Mouse (Mus musculus) stomach, embryonic 14.5 days (tissue): ENCODE results near the gene Aggf1. TPM values are rescaled to one million over a fixed set of nuclear protein-coding genes. Genes with fewer than 3 reads are reported as not detected.
A peak's percentile ranks its signal among the peaks of the same experiment; 100 is the strongest.

Source experiments
- ATAC-seq: fragments of 200-750 bp; cut with Nextera tagmentation; 2 replicates; pipeline ENCODE4 v1.8.0; 2017; ENCODE audit warnings: low read depth, moderate TSS enrichment; ENCODE audit not compliant: insufficient number of reproducible peaks, insufficient read depth, low FRiP score
- H3K27ac ChIP-seq: fragments of 300-500 bp; sonication (generic); 2 replicates; pipeline ENCODE4 v1.5.1; 2014; ENCODE audit warnings: mild to moderate bottlenecking, low read length, moderate library complexity, mixed read lengths
- H3K27me3 ChIP-seq: fragments of 300-500 bp; sonication (generic); 2 replicates; pipeline ENCODE4 v1.6.1; 2014; ENCODE audit warnings: low read length, control low read depth, mixed read lengths; ENCODE audit not compliant: control insufficient read depth, insufficient read depth
- H3K36me3 ChIP-seq: fragments of 300-500 bp; sonication (generic); 2 replicates; pipeline ENCODE4 v1.6.1; 2014; ENCODE audit warnings: mild to moderate bottlenecking, control low read depth, low read length, moderate library complexity, mixed read lengths; ENCODE audit not compliant: control insufficient read depth, insufficient read depth
- H3K4me1 ChIP-seq: fragments of 300-500 bp; sonication (generic); 2 replicates; pipeline ENCODE4 v1.6.1; 2014; ENCODE audit warnings: low read length, control low read depth, mixed read lengths; ENCODE audit not compliant: control insufficient read depth, insufficient read depth
- H3K4me2 ChIP-seq: fragments of 300-500 bp; sonication (generic); replicated peaks from 2 replicates; pipeline ENCODE4 v1.6.1; 2014; ENCODE audit warnings: low read depth, low read length, control low read depth
- H3K4me3 ChIP-seq: fragments of 300-500 bp; sonication (generic); 2 replicates; pipeline ENCODE4 v1.5.1; 2014; ENCODE audit warnings: low read depth, low read length, control low read depth
- H3K9ac ChIP-seq: fragments of 300-500 bp; sonication (generic); replicated peaks from 2 replicates; pipeline ENCODE4 v1.6.1; 2014; ENCODE audit warnings: low read depth, mild to moderate bottlenecking, control low read depth, low read length, moderate library complexity, mixed read lengths
- H3K9me3 ChIP-seq: fragments of 300-500 bp; sonication (generic); 2 replicates; pipeline ENCODE4 v1.6.1; 2016; ENCODE audit warnings: low read depth, low read length, control low read depth; ENCODE audit not compliant: control insufficient read depth
- WGBS: fragments of 180-500 bp; shearing (Covaris S2); extraction: QIAGEN DNeasy Blood & Tissue Kit; methylation state at CpG from one replicate; pipeline ENCODE4 v1.1.7; 2014; 5-methylcytosine and 5-hydroxymethylcytosine counted together
- polyA plus RNA-seq: library from polyadenylated mRNA; unstranded; fragments of >200 nt; fragmentation: Nextera tagmentation; extraction: Ambion mirVana; gene quantifications from 2 replicates; pipeline ENCODE4 v1.2.1, GENCODE M21; 2014

Aggf1 gene
- polyA plus RNA-seq, 1 experiment from 2014 or later, result 32.8 TPM

GRCm38 (mm10) chr13:95326611-95327344, 48.4 kb downstream of the Aggf1 start:
- Histone ChIP-seq H3K4me3 (peak overlapping the region; percentile 95), H3K4me1 (peaks cover 8% of the 10 kb centered on the region; the same call in 1 of the 2 replicates), H3K9ac (peak overlapping the region; percentile 94), H3K27ac (peak overlapping the region; percentile 99; the same call in 1 of the 2 replicates), H3K4me2 (peak overlapping the region; percentile 93), H3K36me3 (no peaks in the 10 kb centered on the region), H3K9me3 (no peaks in the 10 kb centered on the region), H3K27me3 (no peaks in the 10 kb centered on the region)
- 8% methylated on average over 21 of the region's 21 CpGs for WGBS
- no peak for ATAC-seq

GRCm38 (mm10) chr13:95325907-95326550, 49.1 kb downstream of the Aggf1 start:
- 9% methylated on average over 5 of the region's 5 CpGs for WGBS
- H3K4me3 ChIP-seq, result peak overlapping the region; percentile 95
- no peak for ATAC-seq

GRCm38 (mm10) chr13:95325080-95325906, 49.9 kb downstream of the Aggf1 start:
- H3K27ac ChIP-seq, result peak overlapping the region; percentile 99
- 1% methylated on average over 54 of the region's 63 CpGs for WGBS
- no peaks in the 10 kb centered on the region for H3K27me3 ChIP-seq
- H3K36me3 ChIP-seq, result no peaks in the 10 kb centered on the region
- ATAC-seq, result peak; percentile 61
- no peaks in the 10 kb centered on the region for H3K9me3 ChIP-seq
- peaks cover 8% of the 10 kb centered on the region; the same call in 1 of the 2 replicates for H3K4me1 ChIP-seq
- H3K9ac ChIP-seq, result peak overlapping the region; percentile 94
- peak overlapping the region; percentile 95 for H3K4me3 ChIP-seq
- H3K4me2 ChIP-seq, result peak overlapping the region; percentile 93

More at GRCm38 (mm10) chr13:95325907-95326550, 49.1 kb downstream of the Aggf1 start:
- no peaks in the 10 kb centered on the region for H3K9me3 ChIP-seq
- H3K4me1 ChIP-seq, result peaks cover 8% of the 10 kb centered on the region; the same call in 1 of the 2 replicates
- peak overlapping the region; percentile 99 for H3K27ac ChIP-seq
- H3K4me2 ChIP-seq, result peak overlapping the region; percentile 93
- no peaks in the 10 kb centered on the region for H3K36me3 ChIP-seq
- H3K27me3 ChIP-seq, result no peaks in the 10 kb centered on the region
- peak overlapping the region; percentile 94 for H3K9ac ChIP-seq

DNA sequence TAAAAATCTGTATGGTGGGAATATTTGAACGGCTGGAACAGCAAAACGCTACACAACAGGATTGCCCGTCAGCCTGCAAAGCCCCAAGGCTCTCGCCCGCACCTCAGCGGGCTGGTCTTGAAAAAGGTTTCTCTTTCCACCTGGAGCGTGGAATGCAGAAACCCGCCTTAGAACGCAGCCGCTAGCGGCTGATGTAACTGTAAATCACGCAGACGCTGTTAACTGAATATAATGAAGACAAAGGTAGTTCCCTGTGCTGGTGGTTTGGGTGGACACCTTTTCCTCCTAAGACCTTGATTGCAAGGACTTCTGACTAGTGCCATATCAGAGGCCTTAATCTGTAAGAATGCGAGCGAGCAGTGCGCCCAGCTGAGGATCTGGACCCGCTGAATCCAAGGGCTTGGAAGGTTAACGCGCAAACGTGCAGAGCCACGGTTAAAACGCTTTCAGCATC, 50.5 kb downstream of the Aggf1 start:
- Histone ChIP-seq H3K9ac (peak overlapping the region; percentile 94), H3K27me3 (no peaks in the 10 kb centered on the region), H3K4me1 (peaks cover 8% of the 10 kb centered on the region; the same call in 1 of the 2 replicates), H3K9me3 (no peaks in the 10 kb centered on the region), H3K36me3 (no peaks in the 10 kb centered on the region), H3K27ac (peak overlapping the region; percentile 99), H3K4me2 (peak overlapping the region; percentile 93), H3K4me3 (peak overlapping the region; percentile 95)
- under 1% methylated on average over 22 of the region's 22 CpGs for WGBS
- peak; percentile 38 for ATAC-seq

DNA sequence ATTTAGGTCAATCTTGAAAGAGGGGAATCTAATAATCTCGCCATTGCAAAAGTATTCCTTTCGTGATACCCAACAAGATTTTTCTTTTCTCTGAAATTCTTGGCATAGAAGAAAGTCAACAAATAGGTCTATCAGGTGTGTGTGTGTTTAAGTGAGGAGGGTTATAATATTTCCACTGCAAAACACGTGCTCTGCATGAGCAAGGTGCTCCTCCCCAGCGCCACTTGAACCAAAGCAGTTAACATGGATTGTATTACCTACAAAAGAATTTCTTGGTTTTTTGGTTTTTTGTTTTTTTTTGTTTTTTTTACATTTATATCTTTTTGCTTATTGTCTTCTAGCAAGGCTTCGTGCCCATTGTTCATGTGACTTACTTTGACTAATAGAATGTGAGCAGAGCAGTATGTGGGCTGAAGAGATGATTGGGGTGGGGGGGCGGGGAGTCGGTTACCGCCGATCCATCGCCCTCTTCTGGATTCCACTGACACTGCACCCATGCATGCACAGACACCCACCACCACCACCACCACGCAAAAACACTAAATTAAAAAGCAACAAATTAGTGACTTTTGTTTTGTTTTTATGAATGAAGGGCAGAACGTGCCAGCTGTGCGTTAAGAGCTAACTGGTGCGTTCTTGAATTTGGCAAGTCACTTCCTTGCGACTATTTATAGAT, 51.1 kb downstream of the Aggf1 start:
- Histone ChIP-seq H3K9ac (peak overlapping the region; percentile 94), H3K27ac (peak overlapping the region; percentile 99), H3K36me3 (no peaks in the 10 kb centered on the region), H3K4me3 (peak overlapping the region; percentile 95), H3K4me2 (peak overlapping the region; percentile 93), H3K27me3 (no peaks in the 10 kb centered on the region), H3K9me3 (no peaks in the 10 kb centered on the region), H3K4me1 (peaks cover 8% of the 10 kb centered on the region; the same call in 1 of the 2 replicates)
- no peak for ATAC-seq
- 24% methylated on average over 15 of the region's 15 CpGs for WGBS

DNA sequence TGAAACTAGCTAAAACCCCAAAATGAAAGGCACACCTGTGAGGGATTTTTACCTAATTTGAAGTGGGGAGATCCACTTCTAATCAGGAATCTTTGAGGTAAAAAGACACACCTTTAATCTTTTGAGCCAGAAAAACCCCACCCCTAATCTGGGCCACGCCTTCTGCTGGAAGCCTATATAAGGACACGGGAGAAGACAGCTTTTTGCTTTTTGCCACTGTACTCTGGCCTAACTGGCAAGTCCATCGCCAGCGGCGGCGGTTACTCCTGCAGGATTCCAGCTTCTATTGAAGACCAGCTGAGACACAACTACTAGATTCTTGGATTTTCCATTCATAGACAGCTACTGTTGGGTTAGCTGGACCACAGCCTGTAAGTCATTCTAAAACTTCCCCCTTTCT, 51.8 kb downstream of the Aggf1 start, which contains the start of gene Zbed3:
Gene Zbed3, plus strand, starts transcription at position 213 of the 400 bp plus-strand sequence.
- peak within 1 kb of the TSS; percentile 95 for H3K4me3 ChIP-seq
- peak within 1 kb of the TSS; percentile 94 for H3K9ac ChIP-seq
- ATAC-seq, result no peak
- no peaks in the 10 kb centered on the region for H3K9me3 ChIP-seq
- H3K27me3 ChIP-seq, result no peaks in the 10 kb centered on the region
- no peaks in the 10 kb centered on the region for H3K36me3 ChIP-seq
- H3K4me1 ChIP-seq, result peaks cover 8% of the 10 kb centered on the region; the same call in 1 of the 2 replicates
- peak within 1 kb of the TSS; percentile 93 for H3K4me2 ChIP-seq
- H3K27ac ChIP-seq, result peak within 1 kb of the TSS; percentile 99
- 88% methylated on average over 6 of the region's 6 CpGs for WGBS

DNA sequence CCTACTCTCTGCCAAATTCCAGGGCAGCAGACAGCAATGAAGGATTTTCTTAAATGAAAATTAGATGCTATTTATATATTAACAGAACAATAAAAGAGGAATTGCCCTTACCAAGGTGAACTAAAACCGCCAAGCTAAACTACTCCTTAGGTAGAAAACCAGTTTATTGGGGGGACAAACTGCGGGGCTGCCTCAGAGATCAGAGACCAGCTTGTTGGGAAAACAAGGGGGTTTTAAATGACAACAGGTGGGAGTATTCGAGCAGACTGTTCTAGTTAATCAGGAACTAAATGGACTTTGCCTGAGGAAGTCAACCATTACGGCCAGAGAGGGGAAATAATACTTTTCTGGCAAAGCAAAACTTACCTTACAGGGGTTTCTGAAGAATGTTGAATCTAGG, 54.7 kb downstream of the Aggf1 start:
- no peak overlapping the region for H3K27ac ChIP-seq
- no peaks in the 10 kb centered on the region for H3K36me3 ChIP-seq
- H3K4me3 ChIP-seq, result no peak overlapping the region
- no peaks in the 10 kb centered on the region for H3K4me1 ChIP-seq
- no peak overlapping the region for H3K9ac ChIP-seq
- H3K9me3 ChIP-seq, result no peaks in the 10 kb centered on the region
- 43% methylated on average over 4 of the region's 4 CpGs for WGBS
- no peak for ATAC-seq
- H3K27me3 ChIP-seq, result no peaks in the 10 kb centered on the region
- H3K4me2 ChIP-seq, result no peak overlapping the region
